Mouse (Mus musculus) heart, embryonic 14.5 days (tissue): Measurements from ENCODE around the gene Rnf216. TPM values are rescaled to one million over a fixed set of nuclear protein-coding genes. Genes with fewer than 3 reads are reported as not detected.

Source experiments
- ATAC-seq: fragments of 200-750 bp; cut with Nextera tagmentation; 2 replicates; pipeline ENCODE4 v1.8.0; 2017; ENCODE audit warnings: low read depth, moderate TSS enrichment; ENCODE audit not compliant: insufficient number of reproducible peaks, insufficient read depth, low FRiP score
- H3K27ac ChIP-seq, 2 experiments: fragments of 200-500 bp in 1 of 2; fragments of 300-500 bp in 1 of 2; sonication (generic) in 1 of 2; replicated peaks in 1 of 2; 2 replicates each; pipeline ENCODE4 v1.5.1; 2012 to 2014; ENCODE audit warnings: low read depth in 2 of 2, low read length in 2 of 2, control low read depth in 1 of 2, mild to moderate bottlenecking in 1 of 2, mixed read lengths in 1 of 2; ENCODE audit not compliant: control insufficient read depth in 1 of 2, insufficient read depth in 1 of 2
- H3K27me3 ChIP-seq: fragments of 300-500 bp; sonication (generic); 2 replicates; pipeline ENCODE4 v1.6.1; 2014; ENCODE audit warnings: mild to moderate bottlenecking, low read length, control low read depth; ENCODE audit not compliant: control insufficient read depth, insufficient read depth
- H3K36me3 ChIP-seq: fragments of 300-500 bp; sonication (generic); 2 replicates; pipeline ENCODE4 v1.6.1; 2014; ENCODE audit warnings: mild to moderate bottlenecking, control low read depth, low read length, mixed read lengths; ENCODE audit not compliant: control insufficient read depth, insufficient read depth
- H3K4me1 ChIP-seq, 2 experiments: fragments of 200-500 bp in 1 of 2; fragments of 300-500 bp in 1 of 2; sonication (generic) in 1 of 2; 2 replicates each; pipeline ENCODE4 v1.6.1; 2012 to 2014; ENCODE audit warnings: low read length in 2 of 2, control low read depth in 1 of 2, mixed read lengths in 1 of 2; ENCODE audit not compliant: control insufficient read depth in 2 of 2, insufficient read depth in 2 of 2
- H3K4me2 ChIP-seq: fragments of 300-500 bp; sonication (generic); 2 replicates; pipeline ENCODE4 v1.6.1; 2014; ENCODE audit warnings: mild to moderate bottlenecking, low read length
- H3K4me3 ChIP-seq, 2 experiments: fragments of 200-500 bp in 1 of 2; fragments of 300-500 bp in 1 of 2; sonication (generic) in 1 of 2; 2 replicates each; pipeline ENCODE4 v1.5.1; 2012 to 2014; ENCODE audit warnings: low read length in 2 of 2, mild to moderate bottlenecking in 2 of 2, control low read depth in 1 of 2, low read depth in 1 of 2, moderate library complexity in 1 of 2; ENCODE audit not compliant: control insufficient read depth in 1 of 2, insufficient read depth in 1 of 2
- H3K9ac ChIP-seq: fragments of 300-500 bp; sonication (generic); 2 replicates; pipeline ENCODE4 v1.6.1; 2014; ENCODE audit warnings: mild to moderate bottlenecking, low read length
- H3K9me3 ChIP-seq: fragments of 300-500 bp; sonication (generic); 2 replicates; pipeline ENCODE4 v1.6.1; 2016; ENCODE audit warnings: low read length, control low read depth; ENCODE audit not compliant: control insufficient read depth
- whole genome bisulfite sequencing: fragments of 180-500 bp; shearing (Covaris S2); extraction: QIAGEN DNeasy Blood & Tissue Kit; methylation state at CpG from one replicate; pipeline ENCODE4 v1.1.7; 2014; 5-methylcytosine and 5-hydroxymethylcytosine counted together
- polyA plus RNA-seq: library from polyadenylated mRNA; unstranded; fragments of >200 nt; fragmentation: Nextera tagmentation; extraction: Ambion mirVana; gene quantifications from 2 replicates; pipeline ENCODE4 v1.2.1, GENCODE M21; 2014

Rnf216 gene
- polyA plus RNA-seq, 1 experiment from 2014 or later, result 26.5 TPM

DNA sequence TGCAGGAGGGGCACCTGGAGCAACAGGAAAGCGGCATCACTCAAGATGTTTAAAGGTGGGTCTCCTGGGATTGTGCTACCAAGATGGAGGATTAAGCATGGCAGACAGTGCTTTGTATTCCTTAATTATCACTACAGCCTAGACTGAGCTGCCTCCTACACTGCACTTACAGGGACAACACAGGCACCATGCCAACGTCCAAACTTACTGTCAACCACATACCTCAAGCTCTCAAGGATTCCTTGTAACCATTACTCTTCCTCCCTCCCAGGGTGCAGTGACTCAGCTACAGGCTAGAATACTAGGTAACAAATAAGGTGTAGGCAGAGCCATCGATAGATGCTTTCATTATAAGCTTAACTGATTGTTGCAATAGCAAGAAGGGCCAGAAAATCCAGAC lies 44.4 kb downstream of the Rnf216 start:
- Histone ChIP-seq H3K36me3 (peaks cover 70% of the 10 kb centered on the region), H3K4me3 (no peak overlapping the region), H3K4me2 (no peak overlapping the region), H3K27me3 (no peaks in the 10 kb centered on the region), H3K4me1 (peaks cover 0 to 8% of the 10 kb centered on the region in 2 experiments; a peak in 1 of 4 replicates), H3K27ac (no peak overlapping the region), H3K9me3 (no peaks in the 10 kb centered on the region), H3K9ac (no peak overlapping the region)
- no peak for ATAC-seq
- WGBS, result 82% methylated on average over 3 of the region's 3 CpGs

DNA sequence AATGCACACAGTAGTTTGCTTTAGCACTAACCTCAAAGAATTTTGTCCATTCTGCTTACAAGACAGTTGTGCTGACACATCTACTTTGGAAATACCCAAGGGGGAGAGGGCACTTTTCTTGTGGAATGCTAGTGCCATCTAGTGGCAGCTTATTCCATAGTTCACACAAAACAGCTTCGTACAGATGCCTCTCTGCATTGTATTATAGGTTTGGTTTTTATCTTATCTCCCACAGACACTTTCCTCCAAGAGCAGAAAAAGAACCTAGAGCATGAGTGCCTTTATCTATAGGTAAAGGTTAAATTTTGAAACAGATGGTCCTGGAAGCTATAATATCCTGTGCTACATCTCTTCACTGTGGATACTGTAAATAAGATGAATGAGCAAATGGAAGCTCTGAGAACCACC lies 46.2 kb downstream of the Rnf216 start:
- no peak for ATAC-seq
- 7% methylated on average over 1 of the region's 1 CpGs for WGBS
- peaks cover under 1 to 13% of the 10 kb centered on the region in 2 experiments; a peak in 3 of 4 replicates for H3K4me1 ChIP-seq
- no peak overlapping the region for H3K4me2 ChIP-seq
- H3K4me3 ChIP-seq, result no peak overlapping the region
- peaks cover 66% of the 10 kb centered on the region for H3K36me3 ChIP-seq
- H3K9ac ChIP-seq, result no peak overlapping the region
- no peaks in the 10 kb centered on the region for H3K9me3 ChIP-seq
- H3K27ac ChIP-seq, result no peak overlapping the region
- H3K27me3 ChIP-seq, result no peaks in the 10 kb centered on the region

GRCm38 (mm10) chr5:143066096-143066495 lies 46.7 kb downstream of the Rnf216 start:
- Histone ChIP-seq H3K4me2 (no peak overlapping the region), H3K4me3 (no peak overlapping the region)
- no peak for ATAC-seq

DNA sequence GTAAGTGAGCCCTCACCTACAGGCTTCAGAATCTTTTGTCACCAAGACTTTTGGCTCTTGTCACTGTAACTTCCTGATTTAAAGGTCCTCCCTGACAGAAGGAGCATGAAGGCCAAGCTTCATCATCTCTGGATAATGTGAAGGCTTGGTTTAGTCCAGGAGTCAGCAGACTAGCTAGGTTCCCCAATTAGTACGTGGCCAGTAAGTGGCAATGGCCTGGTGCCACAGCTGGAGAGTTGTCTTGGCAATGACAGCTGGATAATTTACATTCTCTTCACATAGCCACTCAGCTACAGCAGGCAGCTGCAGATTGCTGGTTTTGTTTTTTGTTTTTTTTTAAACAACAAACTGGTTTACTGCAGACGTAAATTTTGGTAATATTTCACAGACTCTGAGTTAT lies 47.6 kb downstream of the Rnf216 start:
- Histone ChIP-seq H3K4me2 (no peak overlapping the region), H3K4me3 (no peak overlapping the region), H3K4me1 (peaks cover 5 to 24% of the 10 kb centered on the region in 2 experiments; a peak in 3 of 4 replicates), H3K9me3 (no peaks in the 10 kb centered on the region), H3K27ac (no peak overlapping the region), H3K9ac (no peak overlapping the region), H3K36me3 (peaks cover 67% of the 10 kb centered on the region), H3K27me3 (no peaks in the 10 kb centered on the region)
- whole genome bisulfite sequencing, result 79% methylated on average over 2 of the region's 2 CpGs
- no peak for ATAC-seq

More at GRCm38 (mm10) chr5:143066096-143066495, 46.7 kb downstream of the Rnf216 start:
- no peak overlapping the region; a peak in 1 of 4 replicates for H3K27ac ChIP-seq
- no peaks in the 10 kb centered on the region for H3K9me3 ChIP-seq
- WGBS, result 90% methylated on average over 1 of the region's 1 CpGs
- H3K4me1 ChIP-seq, result peaks cover 5 to 17% of the 10 kb centered on the region in 2 experiments; a peak in 3 of 4 replicates
- H3K9ac ChIP-seq, result no peak overlapping the region
- H3K27me3 ChIP-seq, result no peaks in the 10 kb centered on the region
- H3K36me3 ChIP-seq, result peaks cover 66% of the 10 kb centered on the region

DNA sequence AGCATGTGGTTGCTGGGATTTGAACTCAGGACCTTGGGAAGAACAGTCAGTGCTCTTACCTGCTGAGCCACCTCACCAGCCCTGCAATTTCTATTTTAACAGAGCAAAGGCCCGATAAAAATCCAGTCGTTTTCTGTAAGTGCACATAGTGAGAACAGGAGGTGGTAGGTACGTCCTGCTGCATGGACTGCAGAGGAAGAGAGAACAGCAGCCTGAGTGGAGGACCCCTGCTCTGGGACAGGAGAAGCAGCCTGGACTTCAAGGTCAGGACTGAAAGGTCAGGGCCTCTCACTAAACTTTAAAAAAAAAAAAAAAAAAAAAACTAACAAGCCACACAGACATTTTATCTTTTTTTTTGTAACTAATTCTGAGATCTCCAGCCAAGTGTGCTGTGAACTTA lies 50.5 kb downstream of the Rnf216 start:
- no peak overlapping the region for H3K4me3 ChIP-seq
- H3K27me3 ChIP-seq, result no peaks in the 10 kb centered on the region
- H3K4me2 ChIP-seq, result no peak overlapping the region
- no peaks in the 10 kb centered on the region for H3K9me3 ChIP-seq
- WGBS, result 66% methylated on average over 3 of the region's 3 CpGs
- no peak overlapping the region for H3K9ac ChIP-seq
- H3K36me3 ChIP-seq, result peaks cover 57% of the 10 kb centered on the region
- H3K27ac ChIP-seq, result peak overlapping the region in 1 of 2 experiments; percentile 68; a peak in 2 of 4 replicates
- H3K4me1 ChIP-seq, result peaks cover 15 to 54% of the 10 kb centered on the region in 2 experiments
- ATAC-seq, result no peak

DNA sequence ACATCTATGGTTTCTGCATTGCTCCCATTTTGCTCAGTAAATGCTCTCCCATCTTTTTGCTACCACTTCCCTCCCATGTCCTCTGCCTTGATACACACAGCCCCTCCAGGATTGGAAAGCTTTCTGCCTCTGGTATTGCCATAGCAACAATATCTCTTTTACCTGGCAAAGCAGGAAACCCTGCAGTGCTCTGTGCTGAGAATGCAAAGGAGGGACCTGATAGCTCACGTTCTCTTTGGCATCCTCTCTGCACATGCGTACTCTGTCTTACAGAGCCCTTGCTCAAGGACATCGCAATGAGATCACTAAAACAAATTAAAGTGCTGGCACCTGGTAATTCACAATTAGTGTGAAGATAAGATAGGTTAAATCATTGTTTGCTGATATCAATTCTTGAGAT lies 51.3 kb downstream of the Rnf216 start:
- ATAC-seq, result peak; percentile 63
- Histone ChIP-seq H3K4me2 (0 out of 2 replicates have a peak overlapping the region, but pooled peaks have one; percentile 16), H3K4me1 (peaks cover 15 to 59% of the 10 kb centered on the region in 2 experiments), H3K9ac (peak overlapping the region; percentile 34; the same call in 1 of the 2 replicates), H3K9me3 (no peaks in the 10 kb centered on the region), H3K4me3 (no peak overlapping the region), H3K27me3 (no peaks in the 10 kb centered on the region), H3K36me3 (peaks cover 50% of the 10 kb centered on the region), H3K27ac (peak overlapping the region; percentile 18 to 68; a peak in 3 of 4 replicates)
- WGBS, result 22% methylated on average over 3 of the region's 3 CpGs

DNA sequence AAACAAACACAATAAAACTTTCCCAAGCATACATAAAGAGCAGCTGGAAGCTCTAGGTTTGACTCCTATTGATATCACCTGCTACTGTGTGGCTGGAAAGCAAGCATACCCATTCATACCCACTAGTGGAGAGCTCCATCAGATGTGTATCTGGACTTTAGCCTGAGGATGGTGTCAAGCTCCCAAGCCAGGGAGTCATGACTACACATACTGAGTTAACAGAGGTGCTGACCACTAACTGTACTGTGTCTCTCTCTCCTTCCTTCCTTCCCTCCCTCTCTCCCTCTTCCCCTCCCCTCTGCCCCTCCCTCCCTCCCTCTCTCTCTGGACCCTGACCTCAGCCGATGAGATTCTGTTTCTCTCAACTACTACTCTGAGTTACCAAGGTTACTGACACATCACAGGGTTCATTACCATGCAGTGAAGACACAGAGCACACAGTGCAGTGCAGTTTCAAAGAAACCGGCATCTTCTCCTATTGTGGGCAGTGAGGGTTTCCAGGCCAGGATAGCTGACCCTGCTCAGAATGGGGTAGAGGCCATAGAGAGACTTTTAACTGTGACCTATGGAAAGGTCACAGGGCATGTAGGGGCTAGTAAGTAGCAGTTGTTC lies 51.9 kb downstream of the Rnf216 start:
- peak overlapping the region in 1 of 2 experiments; percentile 68; a peak in 2 of 4 replicates for H3K27ac ChIP-seq
- peaks cover 18 to 59% of the 10 kb centered on the region in 2 experiments for H3K4me1 ChIP-seq
- no peak overlapping the region for H3K4me2 ChIP-seq
- peak overlapping the region; percentile 34; the same call in 1 of the 2 replicates for H3K9ac ChIP-seq
- no peak overlapping the region for H3K4me3 ChIP-seq
- no peaks in the 10 kb centered on the region for H3K27me3 ChIP-seq
- H3K9me3 ChIP-seq, result no peaks in the 10 kb centered on the region
- WGBS, result 45% methylated on average over 2 of the region's 2 CpGs
- peaks cover 45% of the 10 kb centered on the region for H3K36me3 ChIP-seq
- ATAC-seq, result no peak
